Mouse (Mus musculus): Measurements from ENCODE around the gene Agk.
A peak's percentile ranks its signal among the peaks of the same experiment; 100 is the strongest.

DNA sequence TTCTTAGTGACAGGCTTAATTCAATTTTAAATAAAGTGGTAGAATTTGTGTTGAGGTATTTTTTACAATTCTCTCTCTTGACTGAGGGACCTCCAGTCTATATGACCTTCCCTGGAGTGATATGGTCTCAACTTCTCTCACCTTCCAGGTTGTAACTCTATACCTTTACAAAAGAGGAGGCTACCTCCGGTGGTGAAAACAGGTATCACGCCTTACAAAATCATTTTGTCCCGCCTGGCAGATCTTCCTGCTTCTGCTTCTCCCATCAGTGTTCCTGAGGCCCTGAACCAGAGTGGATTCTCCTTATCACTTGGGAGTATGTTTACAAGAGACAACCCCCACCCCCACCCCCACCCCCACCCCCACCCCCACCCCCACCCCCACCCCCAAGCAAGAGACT is 116.8 kb downstream of the Agk start:
- TF ChIP-seq BHLHE40 (IDR thresholded peaks at IDR 0.05; ENCODE audit: borderline replicate concordance, low read depth, low read length) (no peak), ELF1 (IDR thresholded peaks at IDR 0.05; ENCODE audit: low read depth, low read length) (no peak), CTCF (IDR thresholded peaks at IDR 0.05 in 2 of 3, conservative IDR thresholded peaks at IDR 0.05 in 1 of 3; ENCODE audit: control insufficient read depth in 1 of 3, insufficient read depth in 1 of 3, low read depth in 2 of 3, low read length in 3 of 3, poor library complexity in 1 of 3, severe bottlenecking in 1 of 3) (peak in 2 of 3 experiments; percentile 34 to 37; a peak in 4 of 6 replicates), TBP (IDR thresholded peaks at IDR 0.05; ENCODE audit: low read depth, low read length) (no peak), MYB (IDR thresholded peaks at IDR 0.05; ENCODE audit: low read depth, low read length) (no peak), USF2 (IDR thresholded peaks at IDR 0.05; ENCODE audit: borderline replicate concordance in 1 of 2, insufficient read depth in 1 of 2, low read depth in 1 of 2, low read length in 2 of 2) (no peak)
